Mouse (Mus musculus) brain, embryonic 14.5 days (tissue): ENCODE measurements around the gene Tns3. TPM values are rescaled to one million over a fixed set of nuclear protein-coding genes. Genes with fewer than 3 reads are reported as not detected.

ENCODE experiments used
- DNase-seq: peaks from one replicate; pipeline ENCODE4 v3.0.0-alpha.2; 2011; ENCODE audit warnings: low read depth
- CTCF ChIP-seq: fragments of 200-500 bp; IDR thresholded peaks from 2 replicates; pipeline ENCODE4 v1.5.1; 2012; ENCODE audit warnings: inconsistent platforms, mild to moderate bottlenecking, moderate library complexity, borderline replicate concordance; ENCODE audit not compliant: insufficient read depth, insufficient read length; ENCODE audit errors: extremely low read depth
- POLR2A ChIP-seq: fragments of 200-500 bp; IDR thresholded peaks from 2 replicates; pipeline ENCODE4 v1.6.1; 2012; ENCODE audit warnings: mild to moderate bottlenecking, inconsistent platforms, borderline replicate concordance; ENCODE audit not compliant: poor library complexity, insufficient read depth, insufficient read length, severe bottlenecking; ENCODE audit errors: extremely low read depth
- polyA plus RNA-seq: library from polyadenylated mRNA; depleted of rRNA; stranded (reverse); fragments of >200 nt; gene quantifications from 2 replicates; pipeline ENCODE4 v1.2.3, GENCODE M21; 2012

Gene Tns3
- polyA plus RNA-seq, 1 experiment, result 12.1 TPM

GRCm38 (mm10) chr11:8488248-8488647, 176.1 kb downstream of the Tns3 start:
- DNase-seq, result peak; percentile 23
- TF ChIP-seq CTCF (no peak), POLR2A (no peak)

- no peak for DNase-seq
- TF ChIP-seq POLR2A, result no peak
- no peak for TF ChIP-seq CTCF
Observed at GRCm38 (mm10) chr11:8486552-8486951, 177.8 kb downstream of the Tns3 start.

GRCm38 (mm10) chr11:8484538-8484937, 179.8 kb downstream of the Tns3 start:
- DNase-seq, result no peak
- TF ChIP-seq CTCF (no peak), POLR2A (no peak)

GRCm38 (mm10) chr11:8482721-8483120, 181.6 kb downstream of the Tns3 start:
- TF ChIP-seq POLR2A (no peak), CTCF (no peak)
- DNase-seq, result no peak

DNA sequence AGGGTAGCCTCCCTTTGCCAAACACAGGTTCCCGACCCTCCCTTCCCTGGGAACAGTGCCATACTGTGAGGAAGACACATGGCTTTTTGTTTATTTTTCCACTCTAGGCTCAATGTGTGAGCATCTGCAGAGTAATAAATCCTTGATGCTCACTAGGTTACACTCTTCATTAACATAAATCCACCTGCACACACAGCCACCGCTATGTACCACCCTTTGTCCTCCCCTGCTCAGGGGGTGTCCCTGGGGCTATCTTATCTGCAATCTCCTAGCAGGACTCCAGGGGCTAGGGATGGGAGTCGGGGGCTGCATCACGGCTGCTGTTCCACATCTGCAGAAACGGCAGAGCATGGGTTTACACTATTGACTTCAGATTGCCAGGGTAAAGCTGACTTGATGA, 182.4 kb downstream of the Tns3 start:
- DNase-seq, result peak; percentile 40
- TF ChIP-seq CTCF (no peak), POLR2A (no peak)

DNA sequence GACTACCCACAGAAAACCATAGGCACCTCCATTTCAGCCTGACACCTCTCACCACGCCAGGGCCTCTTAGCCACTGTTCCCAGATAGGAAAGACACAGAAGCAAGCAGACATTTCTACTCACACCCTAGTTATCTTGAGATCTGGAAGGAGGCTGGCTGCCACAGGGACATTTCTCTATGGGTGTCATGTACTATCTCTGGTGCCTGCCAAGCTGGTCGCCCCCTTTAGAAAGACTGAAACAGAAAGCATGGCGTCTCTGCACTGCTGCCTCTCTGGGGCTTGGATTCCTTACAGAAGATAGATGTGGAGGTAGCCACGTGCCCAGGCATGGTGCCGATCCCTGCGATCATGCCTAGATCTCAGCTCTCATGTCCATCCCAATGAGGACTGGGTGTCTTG, 182.8 kb downstream of the Tns3 start:
- no peak for DNase-seq
- TF ChIP-seq POLR2A (no peak), CTCF (no peak)

DNA sequence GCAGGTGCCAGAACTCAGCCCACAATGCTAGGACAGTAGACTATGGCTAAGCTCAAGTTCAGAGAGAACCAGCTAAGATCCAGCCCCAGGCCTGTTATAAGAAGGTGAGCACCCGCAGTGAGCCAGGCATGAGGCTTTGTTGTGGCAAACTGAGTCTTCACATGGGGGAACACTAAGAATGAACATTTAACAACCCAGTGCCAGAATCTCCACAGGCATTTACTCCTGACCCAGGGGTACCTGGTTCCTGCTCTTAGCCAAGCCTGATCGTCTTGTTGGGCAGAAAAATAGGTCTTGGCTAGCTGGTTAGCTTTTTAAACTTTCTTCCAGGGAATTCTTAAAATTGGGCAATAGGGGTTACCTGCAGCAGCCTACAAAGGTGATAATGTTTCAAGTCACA, 184.5 kb downstream of the Tns3 start:
- TF ChIP-seq POLR2A, result no peak
- no peak for TF ChIP-seq CTCF

GRCm38 (mm10) chr11:8479313-8479712, 185.0 kb downstream of the Tns3 start:
- DNase-seq, result no peak
- TF ChIP-seq POLR2A, result no peak
- no peak for TF ChIP-seq CTCF

More for the DNA sequence above, 184.5 kb downstream of the Tns3 start:
- DNase-seq, result no peak

GRCm38 (mm10) chr11:8473616-8474015, 190.7 kb downstream of the Tns3 start:
- TF ChIP-seq CTCF, result no peak
- no peak for TF ChIP-seq POLR2A
- no peak for DNase-seq

DNA sequence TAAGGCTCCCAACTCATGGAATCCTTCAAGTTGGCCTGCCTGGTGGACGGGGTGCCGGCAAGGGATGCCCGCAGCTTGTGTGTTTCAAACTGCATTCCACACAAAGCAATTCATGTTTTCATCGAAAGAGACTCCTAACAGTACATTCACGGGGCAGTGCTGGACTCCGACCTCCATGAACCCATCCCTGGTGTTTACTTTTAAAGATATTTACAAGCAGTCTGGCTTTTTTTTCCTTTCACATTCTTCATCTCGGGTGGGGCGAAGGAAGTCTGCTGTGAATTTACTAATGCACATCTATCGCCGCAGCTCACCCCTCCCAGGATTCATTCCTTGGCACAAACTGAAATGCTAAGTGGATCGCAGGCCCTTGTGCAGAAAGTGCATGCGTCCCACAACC, 191.9 kb downstream of the Tns3 start:
- DNase-seq, result no peak
- TF ChIP-seq CTCF, result no peak
- no peak for TF ChIP-seq POLR2A

- DNase-seq, result no peak
- TF ChIP-seq POLR2A, result no peak
- no peak for TF ChIP-seq CTCF
Observed at GRCm38 (mm10) chr11:8471535-8471934, 192.8 kb downstream of the Tns3 start.

- DNase-seq, result no peak
- TF ChIP-seq CTCF, result no peak
Observed at GRCm38 (mm10) chr11:8469537-8469936, 194.8 kb downstream of the Tns3 start.
